Mouse (Mus musculus): ENCODE results near the gene Olfr866.

The Olfr866 gene

GRCm38 (mm10) chr9:20027935-20028334 is at the start of gene Olfr866:
TSS of gene Olfr866 (minus strand) at chr9:20028035.
- DNase-seq (ENCODE audit: low spot score in 2 of 2): no peak

DNA sequence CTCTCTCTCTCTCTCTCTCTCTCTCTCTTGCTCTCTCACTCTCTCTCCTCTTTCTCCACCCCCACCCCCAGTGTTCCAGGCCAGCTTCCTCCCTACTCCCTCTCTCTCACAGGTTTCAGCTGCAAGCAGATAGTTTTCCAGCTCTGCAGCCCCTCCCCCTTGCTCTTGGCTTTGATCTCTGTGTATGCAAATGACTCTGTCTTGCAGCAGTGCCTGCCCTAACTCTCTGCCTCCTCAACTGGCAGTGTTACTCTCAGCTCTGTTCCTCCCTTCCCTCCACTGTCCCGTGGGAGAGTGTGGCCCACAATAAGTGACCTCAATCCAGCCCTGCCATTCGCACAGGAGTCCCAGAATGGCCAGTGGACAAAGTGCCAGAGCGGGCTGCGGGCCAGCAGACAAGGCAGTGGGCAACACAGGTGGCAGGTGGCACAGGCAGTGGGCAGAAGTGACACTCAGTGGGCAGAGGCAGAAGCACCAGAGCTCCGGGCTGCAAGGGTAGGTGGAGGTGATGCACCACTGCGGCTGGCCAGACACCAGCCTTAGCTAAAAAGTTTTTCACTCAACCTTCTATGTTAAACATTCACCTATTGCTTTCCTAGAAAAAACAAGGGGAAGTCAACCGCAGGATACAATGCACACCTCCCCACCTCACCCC is 45.8 kb upstream of the Olfr866 start:
- DNase-seq (ENCODE audit: low spot score in 2 of 2): no peak

DNA sequence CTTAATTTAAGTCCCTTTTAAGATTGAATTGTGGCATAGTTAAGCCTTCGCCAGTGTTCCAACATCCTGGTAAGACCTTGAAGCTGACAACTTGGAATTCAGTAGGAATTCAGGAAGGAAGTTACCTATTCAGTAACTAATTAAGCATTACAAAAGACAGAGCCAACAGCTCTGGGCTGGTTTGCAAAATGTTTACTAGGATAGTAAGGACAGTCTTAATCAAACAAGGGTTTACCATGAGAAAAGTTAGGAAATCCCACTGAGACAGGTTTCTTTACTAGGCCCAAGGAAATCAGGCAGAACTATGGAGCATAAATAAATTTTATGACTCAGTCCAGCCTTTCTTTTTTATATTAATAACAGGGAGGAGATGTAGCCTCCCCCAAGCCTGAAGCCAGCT is 43.5 kb upstream of the Olfr866 start:
- DNase-seq (ENCODE audit: low spot score in 2 of 2): no peak

DNA sequence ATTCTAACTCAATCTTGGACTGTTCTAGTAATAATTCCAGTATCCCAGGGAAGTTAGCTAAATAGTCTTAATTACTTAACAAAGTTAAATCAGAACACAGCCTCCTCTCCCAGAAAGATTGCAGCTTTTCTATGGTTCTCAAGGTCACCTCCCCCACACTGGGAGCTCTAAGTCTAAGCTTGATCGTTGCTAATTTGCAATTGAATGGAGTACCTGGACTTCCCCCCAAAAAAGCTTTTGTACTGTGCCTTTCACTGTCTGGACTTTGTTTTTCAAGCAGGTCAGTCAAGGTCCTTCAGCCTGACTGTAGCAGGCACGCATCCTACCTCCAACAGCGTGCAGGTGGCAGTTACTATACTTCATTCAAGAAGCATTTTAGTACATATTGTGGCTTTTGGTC is 42.4 kb upstream of the Olfr866 start:
- no peak for DNase-seq (ENCODE audit: low spot score in 2 of 2)

DNA sequence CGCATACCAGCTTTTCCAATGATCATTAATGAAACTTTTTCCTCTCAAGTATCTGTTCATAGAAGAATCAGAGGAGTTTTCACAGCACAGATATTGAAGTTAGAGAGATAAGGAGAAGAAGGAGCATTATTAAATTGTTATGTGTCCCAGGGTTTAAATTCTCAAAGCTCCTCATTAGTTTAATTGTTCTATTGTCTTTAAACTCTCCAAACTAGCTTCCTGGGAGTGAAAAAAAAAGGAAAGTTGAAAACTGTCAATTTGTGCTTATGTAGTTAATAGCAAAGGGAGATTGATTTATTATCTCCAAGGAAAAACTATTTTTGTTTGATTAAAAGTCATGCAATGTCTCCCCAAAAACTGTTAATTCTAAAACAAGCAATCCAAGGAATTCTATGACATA is 29.6 kb upstream of the Olfr866 start, which contains the start of gene Olfr867:
TSS of gene Olfr867 (minus strand) at position 101 of the 400 bp plus-strand sequence.
- DNase-seq (ENCODE audit: low spot score in 2 of 2): no peak

GRCm38 (mm10) chr9:20047964-20048363 is 20.1 kb upstream of the Olfr866 start:
- DNase-seq (ENCODE audit: low spot score in 2 of 2): no peak

Measured in spleen, postnatal 10 days (tissue).